ENCODE assay signal across 13 mouse cellular contexts in genomic region chr7:83093923-83094355, GRCm38 (mm10).
DNase-seq lines count a peak whose midpoint lies in the region; ATAC-seq lines count a peak whose summit lies in the region.
"Had no signal": no experiment of that assay in that cellular context is flagged by ENCODE, and none has a peak within 500 bp of the region (broad histone marks: within the 10 kb centered on the region; RNA-seq: fewer than 3 reads in every experiment).

No protein-coding gene starts in this region.

- no peaks in the 10 kb centered on the region for H3K36me3 ChIP-seq in hindbrain, embryonic 11.5 days (ENCODE audit: control insufficient read depth, insufficient read depth, low read length)
- no peaks in the 10 kb centered on the region for H3K36me3 ChIP-seq in hindbrain, embryonic 14.5 days (replicated peaks; ENCODE audit: control insufficient read depth, insufficient read depth)
- H3K36me3 ChIP-seq in midbrain, embryonic 11.5 days (ENCODE audit: control insufficient read depth, insufficient read depth, low read length) = no peaks in the 10 kb centered on the region
- H3K36me3 ChIP-seq in midbrain, embryonic 16.5 days (ENCODE audit: control insufficient read depth, insufficient read depth, low read length) = no peaks in the 10 kb centered on the region
- no peaks in the 10 kb centered on the region for H3K36me3 ChIP-seq in limb, embryonic 11.5 days (ENCODE audit: control insufficient read depth, insufficient read depth, low read length)
- H3K36me3 ChIP-seq: hindbrain, embryonic 15.5 days; lung, embryonic 15.5 days had no signal

- H3K27me3 ChIP-seq in hindbrain, embryonic 11.5 days (ENCODE audit: control insufficient read depth, insufficient read depth, low read length) = no peaks in the 10 kb centered on the region
- H3K27me3 ChIP-seq in hindbrain, embryonic 14.5 days (ENCODE audit: control insufficient read depth, insufficient read depth, low read length) = no peaks in the 10 kb centered on the region
- no peaks in the 10 kb centered on the region for H3K27me3 ChIP-seq in midbrain, embryonic 11.5 days (ENCODE audit: control insufficient read depth, insufficient read depth, low read length)
- H3K27me3 ChIP-seq in midbrain, embryonic 16.5 days (ENCODE audit: control insufficient read depth, insufficient read depth, low read depth, low read length) = no peaks in the 10 kb centered on the region
- no peaks in the 10 kb centered on the region for H3K27me3 ChIP-seq in limb, embryonic 11.5 days (ENCODE audit: control insufficient read depth, insufficient read depth, low read length)
- H3K27me3 ChIP-seq: hindbrain, embryonic 15.5 days; lung, embryonic 15.5 days had no signal

- WGBS in hindbrain, embryonic 11.5 days = 22% methylated on average over 8 of the region's 8 CpGs
- WGBS in hindbrain, embryonic 14.5 days = 29% methylated on average over 8 of the region's 8 CpGs
- WGBS in midbrain, embryonic 11.5 days = 45% methylated on average over 8 of the region's 8 CpGs
- WGBS in midbrain, embryonic 16.5 days = 47% methylated on average over 8 of the region's 8 CpGs
- WGBS in limb, embryonic 11.5 days = 31% methylated on average over 8 of the region's 8 CpGs

- no peak overlapping the region for H3K9ac ChIP-seq in hindbrain, embryonic 11.5 days (ENCODE audit: low read depth, low read length)
- no peak overlapping the region for H3K9ac ChIP-seq in hindbrain, embryonic 14.5 days
- no peak overlapping the region for H3K9ac ChIP-seq in midbrain, embryonic 11.5 days (ENCODE audit: low read length)
- H3K9ac ChIP-seq in midbrain, embryonic 16.5 days (ENCODE audit: low read depth, low read length) = no peak overlapping the region
- H3K9ac ChIP-seq in limb, embryonic 11.5 days (ENCODE audit: low read length) = no peak overlapping the region
- H3K9ac ChIP-seq: hindbrain, embryonic 15.5 days; lung, embryonic 15.5 days had no signal

- no peak overlapping the region for H3K27ac ChIP-seq in hindbrain, embryonic 11.5 days (ENCODE audit: low read depth, low read length)
- no peak overlapping the region for H3K27ac ChIP-seq in hindbrain, embryonic 14.5 days
- no peak overlapping the region for H3K27ac ChIP-seq in midbrain, embryonic 11.5 days (ENCODE audit: low read depth, low read length)
- H3K27ac ChIP-seq in midbrain, embryonic 16.5 days (ENCODE audit: low read length) = no peak overlapping the region
- H3K27ac ChIP-seq in limb, embryonic 11.5 days (replicated peaks; ENCODE audit: low read depth, low read length) = no peak overlapping the region
- H3K27ac ChIP-seq: hindbrain, embryonic 15.5 days; lung, embryonic 15.5 days had no signal

- H3K9me3 ChIP-seq in hindbrain, embryonic 11.5 days (ENCODE audit: control insufficient read depth, low read length) = no peaks in the 10 kb centered on the region
- H3K9me3 ChIP-seq in hindbrain, embryonic 14.5 days (ENCODE audit: control insufficient read depth, low read length) = no peaks in the 10 kb centered on the region
- no peaks in the 10 kb centered on the region for H3K9me3 ChIP-seq in midbrain, embryonic 11.5 days (ENCODE audit: control insufficient read depth, low read length)
- no peaks in the 10 kb centered on the region for H3K9me3 ChIP-seq in midbrain, embryonic 16.5 days (replicated peaks; ENCODE audit: control insufficient read depth, low read length, poor library complexity, severe bottlenecking)
- H3K9me3 ChIP-seq in limb, embryonic 11.5 days (ENCODE audit: control insufficient read depth, low read length) = no peaks in the 10 kb centered on the region
- H3K9me3 ChIP-seq: hindbrain, embryonic 15.5 days; lung, embryonic 15.5 days had no signal

- DNase-seq in hindbrain, embryonic 11.5 days (ENCODE audit: low spot score) = peak; percentile 48
- DNase-seq in hindbrain, embryonic 14.5 days (ENCODE audit: low spot score) = no peak
- peak; percentile 79 for DNase-seq in midbrain, embryonic 11.5 days (ENCODE audit: low spot score, missing footprints)
- peak; percentile 23 for DNase-seq in limb, embryonic 11.5 days (ENCODE audit: low spot score)
- peak; percentile 17 for DNase-seq in retina, postnatal 7 days (ENCODE audit: low read depth, low spot score)
- no peak for DNase-seq in adrenal gland, adult (ENCODE audit: inconsistent age in 2 of 2, low spot score in 1 of 2)
- DNase-seq in spleen, adult 12 weeks (ENCODE audit: low spot score) = no peak
- DNase-seq: cerebellum, postnatal 14 days; heart, adult 11 months; right cerebral cortex, adult 18-20 months had no signal

- no peak overlapping the region for H3K4me2 ChIP-seq in hindbrain, embryonic 11.5 days (replicated peaks; ENCODE audit: low read depth, low read length)
- no peak overlapping the region for H3K4me2 ChIP-seq in hindbrain, embryonic 14.5 days (replicated peaks)
- H3K4me2 ChIP-seq in midbrain, embryonic 11.5 days = no peak overlapping the region
- H3K4me2 ChIP-seq in midbrain, embryonic 16.5 days (ENCODE audit: low read length) = no peak overlapping the region
- H3K4me2 ChIP-seq in limb, embryonic 11.5 days (ENCODE audit: low read depth, severe bottlenecking) = no peak overlapping the region
- H3K4me2 ChIP-seq: hindbrain, embryonic 15.5 days; lung, embryonic 15.5 days had no signal

- no peak overlapping the region for H3K4me3 ChIP-seq in hindbrain, embryonic 11.5 days (ENCODE audit: low read depth, low read length)
- H3K4me3 ChIP-seq in hindbrain, embryonic 14.5 days (replicated peaks; ENCODE audit: low read length) = no peak overlapping the region
- no peak overlapping the region for H3K4me3 ChIP-seq in midbrain, embryonic 11.5 days (ENCODE audit: low read depth, low read length)
- no peak overlapping the region for H3K4me3 ChIP-seq in midbrain, embryonic 16.5 days (ENCODE audit: low read depth, low read length)
- H3K4me3 ChIP-seq in limb, embryonic 11.5 days (ENCODE audit: low read depth, low read length) = no peak overlapping the region
- H3K4me3 ChIP-seq: hindbrain, embryonic 15.5 days; lung, embryonic 15.5 days had no signal

- peak; percentile 64; the same call in 1 of the 2 replicates for ATAC-seq in hindbrain, embryonic 11.5 days (ENCODE audit: low FRiP score)
- no peak for ATAC-seq in hindbrain, embryonic 14.5 days (ENCODE audit: low FRiP score)
- ATAC-seq in midbrain, embryonic 11.5 days (ENCODE audit: low FRiP score) = peak; percentile 72
- ATAC-seq in midbrain, embryonic 16.5 days = no peak
- ATAC-seq in limb, embryonic 11.5 days (ENCODE audit: insufficient number of reproducible peaks, low FRiP score, low TSS enrichment, low read depth) = 0 out of 2 replicates have a peak, but pooled peaks have one; percentile 40

- H3K4me1 ChIP-seq in hindbrain, embryonic 11.5 days (replicated peaks; ENCODE audit: control insufficient read depth, insufficient read depth, low read length) = peaks cover 5% of the 10 kb centered on the region; the same call in 1 of the 2 replicates
- H3K4me1 ChIP-seq in hindbrain, embryonic 14.5 days (replicated peaks; ENCODE audit: control insufficient read depth, insufficient read depth, low read length) = 0 out of 2 replicates have a peak, but pooled peaks cover 4% of the 10 kb centered on the region
- H3K4me1 ChIP-seq in midbrain, embryonic 11.5 days (ENCODE audit: control insufficient read depth, insufficient read depth, low read length) = peaks cover 10% of the 10 kb centered on the region
- peaks cover 5% of the 10 kb centered on the region; the same call in 1 of the 2 replicates for H3K4me1 ChIP-seq in midbrain, embryonic 16.5 days (ENCODE audit: control insufficient read depth, insufficient read depth, low read length)
- H3K4me1 ChIP-seq in limb, embryonic 11.5 days (ENCODE audit: control insufficient read depth, insufficient read depth, low read length) = peaks cover 6% of the 10 kb centered on the region; the same call in 1 of the 2 replicates
- H3K4me1 ChIP-seq: hindbrain, embryonic 15.5 days had no signal

Comparison
In these comparisons a context has a peak if more than half of its experiments do, and no peak if none do; other contexts are left out.
1. ATAC-seq: peak in hindbrain, embryonic 11.5 days (single experiment), midbrain, embryonic 11.5 days (single experiment) and limb, embryonic 11.5 days (single experiment); none in hindbrain, embryonic 14.5 days (single experiment) and midbrain, embryonic 16.5 days (single experiment).
2. DNase-seq: peak in hindbrain, embryonic 11.5 days (single experiment), midbrain, embryonic 11.5 days (single experiment), limb, embryonic 11.5 days (single experiment) and retina, postnatal 7 days (single experiment); none in hindbrain, embryonic 14.5 days (single experiment), adrenal gland, adult (0 of 2) and spleen, adult 12 weeks (single experiment).